Mouse (Mus musculus) heart, adult 11 months (tissue): Measurements from ENCODE around the gene Nes.

Source experiments
- DNase-seq: peaks from one replicate; pipeline ENCODE4 v3.0.0; 2022

Nes gene

GRCm38 (mm10) chr3:87951946-87952345 lies 18.9 kb upstream of the Nes start:
- DNase-seq: peak; percentile 82

- peak; percentile 84 for DNase-seq
These were observed 18.4 kb upstream of the Nes start for GRCm38 (mm10) chr3:87952440-87952839.

GRCm38 (mm10) chr3:87958056-87958455 lies 12.8 kb upstream of the Nes start:
- no peak for DNase-seq

GRCm38 (mm10) chr3:87958476-87958875 lies 12.4 kb upstream of the Nes start:
- no peak for DNase-seq

- DNase-seq: peak; percentile 83
These were observed 11.9 kb upstream of the Nes start for GRCm38 (mm10) chr3:87958967-87959366.

- no peak for DNase-seq
These were observed 11.5 kb upstream of the Nes start for GRCm38 (mm10) chr3:87959371-87959770.

GRCm38 (mm10) chr3:87960191-87960585 lies 10.7 kb upstream of the Nes start:
- DNase-seq: no peak

GRCm38 (mm10) chr3:87960586-87961191 lies 10.2 kb upstream of the Nes start:
- peak; percentile 99 for DNase-seq

- DNase-seq: peak; percentile 95
These were observed 517 bp upstream of the Nes start for GRCm38 (mm10) chr3:87970184-87970938.

GRCm38 (mm10) chr3:87971489-87972202 lies 768 bp downstream of the Nes start:
- peak; percentile 94 for DNase-seq

GRCm38 (mm10) chr3:87972203-87972664 lies 1.4 kb downstream of the Nes start:
- DNase-seq: peak; percentile 89

- DNase-seq: no peak
These were observed 1.9 kb downstream of the Nes start for GRCm38 (mm10) chr3:87972776-87973175.

GRCm38 (mm10) chr3:87973593-87974380 lies 2.9 kb downstream of the Nes start:
- DNase-seq: peak; percentile 92

GRCm38 (mm10) chr3:87974381-87974987 lies 3.6 kb downstream of the Nes start:
- DNase-seq: peak; percentile 97

GRCm38 (mm10) chr3:87979493-87979892 lies 8.6 kb downstream of the Nes start:
- DNase-seq: no peak

- no peak for DNase-seq
These were observed 9.2 kb downstream of the Nes start for GRCm38 (mm10) chr3:87980085-87980484.

GRCm38 (mm10) chr3:87980728-87981127 lies 9.8 kb downstream of the Nes start:
- DNase-seq: no peak

GRCm38 (mm10) chr3:87981214-87981760 lies 10.4 kb downstream of the Nes start:
- peak; percentile 94 for DNase-seq

GRCm38 (mm10) chr3:87981894-87982835 lies 11.3 kb downstream of the Nes start:
- DNase-seq: peak; percentile 99

- peak; percentile 99 for DNase-seq
These were observed 12.1 kb downstream of the Nes start for GRCm38 (mm10) chr3:87982836-87983601.
